Mouse (Mus musculus): ENCODE data around the gene Nsfl1c.

Nsfl1c gene

DNA sequence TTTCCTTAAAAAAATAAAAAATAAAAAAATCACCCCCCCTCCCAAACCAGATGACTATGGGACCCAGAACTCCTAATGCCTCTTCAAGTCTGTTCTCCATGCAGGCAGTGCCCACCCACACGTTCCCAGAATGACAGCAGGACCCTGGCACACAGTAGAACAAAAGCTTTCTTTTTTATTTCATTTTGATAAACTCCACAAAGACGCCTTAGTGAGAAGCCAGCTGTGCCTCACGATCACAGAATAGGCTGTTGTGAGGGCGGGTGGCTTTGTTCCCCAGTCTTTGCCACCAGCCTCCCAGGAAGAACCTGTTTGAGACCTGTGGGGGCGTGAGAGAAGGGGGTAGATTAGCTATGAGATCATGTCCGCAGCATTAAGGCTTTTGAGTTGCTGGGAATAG, 50.7 kb downstream of the Nsfl1c start:
- no peak for DNase-seq

- DNase-seq: no peak
Measured at GRCm38 (mm10) chr2:151546571-151546970, 52.6 kb downstream of the Nsfl1c start.

DNA sequence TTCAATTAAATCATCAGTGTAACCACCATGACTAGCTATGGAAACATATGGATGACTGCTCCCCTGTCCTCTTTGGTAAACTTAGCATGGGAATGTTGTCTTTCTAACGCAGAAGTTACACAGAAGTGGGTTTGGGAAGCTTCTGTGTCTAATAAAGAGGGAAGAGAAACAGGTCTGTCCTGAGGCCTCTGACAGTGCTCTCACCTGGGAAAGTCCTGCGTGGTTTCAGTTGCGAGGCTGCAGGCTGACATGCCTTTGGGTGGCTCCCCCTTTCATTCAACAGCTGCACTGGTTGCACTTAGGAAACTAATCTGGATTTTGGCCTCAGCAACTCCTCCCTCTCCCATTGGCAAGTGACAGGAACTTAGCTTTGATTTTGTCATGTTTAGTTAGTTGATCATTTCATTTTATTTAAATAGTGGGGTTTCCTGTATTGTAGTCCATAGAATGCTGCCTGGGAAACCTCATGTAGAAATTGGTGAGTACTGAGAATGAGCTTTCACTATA, 55.7 kb downstream of the Nsfl1c start:
- no peak for DNase-seq
